Mouse (Mus musculus) MEL (cell line): ENCODE data around the gene Myl6b. TPM values are rescaled to one million over a fixed set of nuclear protein-coding genes. Genes with fewer than 3 reads are reported as not detected.
A peak's percentile ranks its signal among the peaks of the same experiment; 100 is the strongest.

Source experiments
- DNase-seq: peaks from one replicate; pipeline ENCODE4 v3.0.0; 2011; ENCODE audit warnings: low read depth, low spot score
- H3K27ac ChIP-seq: 2 replicates; pipeline ENCODE4 v1.5.1; 2012; ENCODE audit warnings: low read depth, mild to moderate bottlenecking, control low read depth, low read length, moderate library complexity; ENCODE audit not compliant: control insufficient read depth
- H3K27me3 ChIP-seq, 2 experiments: fragments of 150-350 bp in 1 of 2; sonication (generic) in 1 of 2; 2 replicates each; pipeline ENCODE4 v1.6.1; 2012; ENCODE audit warnings: low read length in 2 of 2, mild to moderate bottlenecking in 2 of 2, improper control_type of control experiment in 1 of 2, moderate library complexity in 1 of 2; ENCODE audit not compliant: insufficient read depth in 2 of 2, control insufficient read depth in 1 of 2
- H3K36me3 ChIP-seq, 2 experiments: 2 replicates each; pipeline ENCODE4 v1.6.1; 2012 to 2014; ENCODE audit warnings: low read length in 2 of 2, improper control_type of control experiment in 1 of 2, inconsistent platforms in 1 of 2, mild to moderate bottlenecking in 1 of 2; ENCODE audit not compliant: insufficient read depth in 2 of 2, control insufficient read depth in 1 of 2
- H3K4me1 ChIP-seq, 2 experiments: fragments of 150-350 bp in 1 of 2; sonication (generic) in 1 of 2; 2 replicates each; pipeline ENCODE4 v1.6.1; 2012; ENCODE audit warnings: low read length in 2 of 2, improper control_type of control experiment in 1 of 2, mild to moderate bottlenecking in 1 of 2; ENCODE audit not compliant: insufficient read depth in 2 of 2, control insufficient read depth in 1 of 2
- H3K4me3 ChIP-seq, 2 experiments: fragments of 150-350 bp in 1 of 2; sonication (generic) in 1 of 2; 2 replicates each; pipeline ENCODE4 v1.5.1; 2012; ENCODE audit warnings: low read depth in 2 of 2, low read length in 2 of 2, mild to moderate bottlenecking in 2 of 2, moderate library complexity in 2 of 2, control low read depth in 1 of 2, improper control_type of control experiment in 1 of 2; ENCODE audit not compliant: control insufficient read depth in 1 of 2, insufficient read depth in 1 of 2
- H3K79me2 ChIP-seq: 2 replicates; pipeline ENCODE4 v1.6.1; 2012; ENCODE audit warnings: mild to moderate bottlenecking, low read length, moderate library complexity; ENCODE audit not compliant: control insufficient read depth, poor library complexity, insufficient read depth
- H3K9ac ChIP-seq: 2 replicates; pipeline ENCODE4 v1.6.1; 2012; ENCODE audit warnings: low read depth, mild to moderate bottlenecking, control low read depth, low read length, moderate library complexity; ENCODE audit not compliant: control insufficient read depth, poor library complexity, severe bottlenecking
- H3K9me3 ChIP-seq: fragments of 150-350 bp; sonication (generic); replicated peaks from 2 replicates; pipeline ENCODE4 v1.6.1; 2012; ENCODE audit warnings: mild to moderate bottlenecking, low read length, improper control_type of control experiment, moderate library complexity; ENCODE audit not compliant: insufficient read depth
- BHLHE40 ChIP-seq: IDR thresholded peaks from 2 replicates; pipeline ENCODE4 v1.6.1; 2012; ENCODE audit warnings: low read depth, mild to moderate bottlenecking, inconsistent platforms, low read length, improper control_type of control experiment, borderline replicate concordance
- CHD1 ChIP-seq: IDR thresholded peaks from 2 replicates; pipeline ENCODE4 v1.6.1; 2012; ENCODE audit warnings: low read depth, mild to moderate bottlenecking, inconsistent platforms, low read length, improper control_type of control experiment
- CHD2 ChIP-seq: IDR thresholded peaks from 2 replicates; pipeline ENCODE4 v1.6.1; 2011; ENCODE audit warnings: low read length, improper control_type of control experiment
- CTCF ChIP-seq, 3 experiments: IDR thresholded peaks in 2 of 3; conservative IDR thresholded peaks in 1 of 3; 2 replicates each; pipeline ENCODE4 v1.5.1; 2011 to 2012; ENCODE audit warnings: low read length in 3 of 3, low read depth in 2 of 3, mild to moderate bottlenecking in 2 of 3, improper control_type of control experiment in 1 of 3, inconsistent platforms in 1 of 3, mixed read lengths in 1 of 3, moderate library complexity in 1 of 3; ENCODE audit not compliant: control insufficient read depth in 1 of 3, insufficient read depth in 1 of 3, poor library complexity in 1 of 3, severe bottlenecking in 1 of 3
- E2F4 ChIP-seq: IDR thresholded peaks from 2 replicates; pipeline ENCODE4 v1.6.1; 2011; ENCODE audit warnings: low read depth, low read length, improper control_type of control experiment, borderline replicate concordance
- ELF1 ChIP-seq: IDR thresholded peaks from 2 replicates; pipeline ENCODE4 v1.6.1; 2014; ENCODE audit warnings: low read depth, mild to moderate bottlenecking, inconsistent platforms, low read length, improper control_type of control experiment, moderate library complexity
- GABPA ChIP-seq: IDR thresholded peaks from 2 replicates; pipeline ENCODE4 v1.6.1; 2012; ENCODE audit warnings: low read depth, mild to moderate bottlenecking, inconsistent platforms, low read length, improper control_type of control experiment, moderate library complexity
- GATA1 ChIP-seq: IDR thresholded peaks from 2 replicates; pipeline ENCODE4 v1.6.1; 2011; ENCODE audit warnings: low read depth, low read length, improper control_type of control experiment
- HCFC1 ChIP-seq: IDR thresholded peaks from 2 replicates; pipeline ENCODE4 v1.6.1; 2012; ENCODE audit warnings: low read depth, mild to moderate bottlenecking, inconsistent platforms, low read length, improper control_type of control experiment, moderate library complexity
- MAFK ChIP-seq: IDR thresholded peaks from 2 replicates; pipeline ENCODE4 v1.6.1; 2011; ENCODE audit warnings: low read depth, mild to moderate bottlenecking, low read length, improper control_type of control experiment, borderline replicate concordance
- MAX ChIP-seq: IDR thresholded peaks from 2 replicates; pipeline ENCODE4 v1.6.1; 2011; ENCODE audit warnings: low read length, improper control_type of control experiment
- MXI1 ChIP-seq: IDR thresholded peaks from 2 replicates; pipeline ENCODE4 v1.6.1; 2011; ENCODE audit warnings: mild to moderate bottlenecking, low read depth, low read length, improper control_type of control experiment
- MYB ChIP-seq: IDR thresholded peaks from 2 replicates; pipeline ENCODE4 v1.6.1; 2011; ENCODE audit warnings: mild to moderate bottlenecking, low read depth, low read length, improper control_type of control experiment
- MYC ChIP-seq: IDR thresholded peaks from 2 replicates; pipeline ENCODE4 v1.6.1; 2011; ENCODE audit warnings: low read depth, mild to moderate bottlenecking, low read length, improper control_type of control experiment, moderate library complexity
- POLR2A ChIP-seq, 2 experiments: IDR thresholded peaks; 2 replicates each; pipeline ENCODE4 v1.6.1; 2011 to 2012; ENCODE audit warnings: low read length in 2 of 2, mild to moderate bottlenecking in 2 of 2, control low read depth in 1 of 2, improper control_type of control experiment in 1 of 2, low read depth in 1 of 2, moderate library complexity in 1 of 2; ENCODE audit not compliant: control insufficient read depth in 1 of 2, insufficient read depth in 1 of 2, poor library complexity in 1 of 2
- RAD21 ChIP-seq: IDR thresholded peaks from 2 replicates; pipeline ENCODE4 v1.6.1; 2011; ENCODE audit warnings: mild to moderate bottlenecking, low read depth, low read length, improper control_type of control experiment
- RCOR1 ChIP-seq: IDR thresholded peaks from 2 replicates; pipeline ENCODE4 v1.6.1; 2012; ENCODE audit warnings: low read depth, mild to moderate bottlenecking, inconsistent platforms, low read length, improper control_type of control experiment
- SIN3A ChIP-seq: IDR thresholded peaks from 2 replicates; pipeline ENCODE4 v1.6.1; 2012; ENCODE audit warnings: low read length, improper control_type of control experiment, inconsistent platforms
- TAL1 ChIP-seq: IDR thresholded peaks from 2 replicates; pipeline ENCODE4 v1.6.1; 2012; ENCODE audit warnings: mild to moderate bottlenecking, inconsistent platforms, low read length, moderate library complexity, mixed read lengths
- UBTF ChIP-seq: IDR thresholded peaks from 2 replicates; pipeline ENCODE4 v1.6.1; 2012; ENCODE audit warnings: low read depth, mild to moderate bottlenecking, inconsistent platforms, low read length, improper control_type of control experiment, moderate library complexity, borderline replicate concordance; ENCODE audit not compliant: insufficient read depth
- ZC3H11A ChIP-seq: IDR thresholded peaks from 2 replicates; pipeline ENCODE4 v1.6.1; 2012; ENCODE audit warnings: low read depth, mild to moderate bottlenecking, inconsistent platforms, low read length, improper control_type of control experiment
- polyA plus RNA-seq, 2 experiments: library from polyadenylated mRNA; stranded (reverse) in 1 of 2; unstranded in 1 of 2; fragments of >175 nt in 1 of 2; fragments of >200 nt in 1 of 2; gene quantifications; 2 replicates each; pipeline versions ENCODE4 v1.2.1 to v1.2.4; 2012; ENCODE audit warnings: low replicate concordance in 2 of 2, low read depth in 1 of 2; ENCODE audit not compliant: insufficient read length in 2 of 2, insufficient read depth in 1 of 2, missing spikeins in 1 of 2
- total RNA-seq: library from RNA; depleted of rRNA; stranded (reverse); fragments of 300-350 nt; gene quantifications from 2 replicates; pipeline ENCODE4 v1.2.3, GENCODE M21; 2012

The Myl6b gene
- total and polyA plus RNA-seq, 3 experiments = 1.8 to 18.8 TPM; not detected in 1

DNA sequence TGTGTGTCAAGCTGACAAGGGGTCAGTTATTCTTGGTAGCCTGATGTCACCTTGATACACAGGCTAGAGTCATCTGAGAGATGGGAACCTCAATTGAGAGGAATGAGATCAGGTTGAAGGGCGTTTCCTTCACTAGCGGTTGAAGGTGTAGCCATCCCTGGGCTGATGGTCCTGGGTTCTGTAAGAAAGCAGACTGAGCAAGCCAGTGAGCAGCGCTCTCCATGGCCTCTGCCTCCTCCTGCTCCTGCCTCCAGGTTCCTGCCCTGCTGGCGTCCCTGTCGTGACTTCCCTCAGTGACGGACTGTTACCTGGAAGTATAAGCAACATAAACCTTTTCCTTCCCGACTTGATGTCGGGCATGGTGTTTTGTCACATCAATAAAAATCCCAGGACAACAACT, 5.0 kb upstream of the Myl6b start:
- peak overlapping the region; percentile 78 for H3K27ac ChIP-seq
- H3K4me1 ChIP-seq = peaks cover 11 to 21% of the 10 kb centered on the region in 2 experiments
- TF ChIP-seq CTCF (IDR thresholded peaks at IDR 0.05 in 2 of 3, conservative IDR thresholded peaks at IDR 0.05 in 1 of 3; ENCODE audit: control insufficient read depth in 1 of 3, insufficient read depth in 1 of 3, low read depth in 2 of 3, low read length in 3 of 3, poor library complexity in 1 of 3, severe bottlenecking in 1 of 3) (no peak), BHLHE40 (no peak), GABPA (no peak), SIN3A (no peak), ZC3H11A (no peak), E2F4 (no peak), POLR2A (IDR thresholded peaks at IDR 0.05; ENCODE audit: control insufficient read depth in 1 of 2, insufficient read depth in 1 of 2, low read depth in 1 of 2, low read length in 2 of 2, poor library complexity in 1 of 2) (no peak), MAFK (no peak), UBTF (no peak), CHD2 (no peak)
- H3K79me2 ChIP-seq = no peaks in the 10 kb centered on the region; the same call in 1 of the 2 replicates
- no peaks in the 10 kb centered on the region for H3K9me3 ChIP-seq
- no peak overlapping the region for H3K9ac ChIP-seq
- H3K27me3 ChIP-seq = no peaks in the 10 kb centered on the region
- no peak for DNase-seq
- no peak overlapping the region for H3K4me3 ChIP-seq
- H3K36me3 ChIP-seq = peaks cover 0 to 20% of the 10 kb centered on the region in 2 experiments; a peak in 2 of 4 replicates

DNA sequence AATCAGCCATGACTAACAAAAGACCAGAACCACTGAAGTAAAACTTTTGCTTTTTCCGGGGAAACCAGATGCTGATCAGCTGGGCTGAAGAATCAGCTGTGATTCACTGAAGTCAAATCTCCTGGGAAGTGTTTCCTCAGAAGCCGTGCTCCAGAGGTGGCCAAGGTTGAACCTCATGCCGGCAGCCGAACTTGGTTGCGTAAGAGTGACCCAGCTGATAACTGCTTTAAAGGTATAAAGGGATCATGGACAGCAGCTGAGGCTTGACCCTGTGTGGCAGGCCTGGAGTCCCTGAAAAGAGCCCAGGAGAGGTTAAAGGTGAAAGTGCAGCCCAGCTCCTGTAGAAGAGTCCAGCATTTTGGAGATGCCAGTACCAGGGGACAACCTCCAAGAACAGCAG, 3.9 kb upstream of the Myl6b start:
- H3K9me3 ChIP-seq = no peaks in the 10 kb centered on the region
- peaks cover 16 to 26% of the 10 kb centered on the region in 2 experiments for H3K4me1 ChIP-seq
- H3K27me3 ChIP-seq = no peaks in the 10 kb centered on the region
- no peak overlapping the region for H3K9ac ChIP-seq
- no peak for DNase-seq
- no peaks in the 10 kb centered on the region; the same call in 1 of the 2 replicates for H3K79me2 ChIP-seq
- H3K27ac ChIP-seq = no peak overlapping the region
- no peak overlapping the region for H3K4me3 ChIP-seq
- TF ChIP-seq RCOR1 (no peak), SIN3A (no peak), E2F4 (no peak), GATA1 (no peak), GABPA (no peak), ZC3H11A (no peak), CHD1 (no peak), CTCF (IDR thresholded peaks at IDR 0.05 in 2 of 3, conservative IDR thresholded peaks at IDR 0.05 in 1 of 3; ENCODE audit: control insufficient read depth in 1 of 3, insufficient read depth in 1 of 3, low read depth in 2 of 3, low read length in 3 of 3, poor library complexity in 1 of 3, severe bottlenecking in 1 of 3) (no peak), MAX (no peak), HCFC1 (no peak), MXI1 (no peak), TAL1 (no peak), MYC (no peak), ELF1 (no peak), MAFK (no peak), RAD21 (no peak), MYB (no peak)
- H3K36me3 ChIP-seq = peaks cover 0 to 26% of the 10 kb centered on the region in 2 experiments; a peak in 2 of 4 replicates
